Mouse (Mus musculus) CH12.LX (cell line): ENCODE data around the gene Gli3.

Experiments used
- BHLHE40 ChIP-seq: IDR thresholded peaks from 2 replicates; pipeline ENCODE4 v1.6.1; 2011; ENCODE audit warnings: mild to moderate bottlenecking, low read depth, low read length, improper control_type of control experiment
- CTCF ChIP-seq, 2 experiments: IDR thresholded peaks in 1 of 2; conservative IDR thresholded peaks in 1 of 2; 2 replicates each; pipeline ENCODE4 v1.5.1; 2011 to 2012; ENCODE audit warnings: low read depth in 2 of 2, low read length in 2 of 2, improper control_type of control experiment in 1 of 2, inconsistent platforms in 1 of 2, mild to moderate bottlenecking in 1 of 2, moderate library complexity in 1 of 2
- EP300 ChIP-seq: IDR thresholded peaks from 2 replicates; pipeline ENCODE4 v1.6.1; 2011; ENCODE audit warnings: low read length, improper control_type of control experiment
- HCFC1 ChIP-seq: IDR thresholded peaks from 2 replicates; pipeline ENCODE4 v1.6.1; 2012; ENCODE audit warnings: low read depth, mild to moderate bottlenecking, inconsistent platforms, low read length, improper control_type of control experiment
- IRF4 ChIP-seq: IDR thresholded peaks from 2 replicates; pipeline ENCODE4 v1.6.1; 2014; ENCODE audit warnings: low read depth, mild to moderate bottlenecking, inconsistent platforms, low read length, improper control_type of control experiment
- MAFK ChIP-seq: IDR thresholded peaks from 2 replicates; pipeline ENCODE4 v1.6.1; 2011; ENCODE audit warnings: low read length, improper control_type of control experiment; ENCODE audit not compliant: insufficient replicate concordance
- MAX ChIP-seq: IDR thresholded peaks from 2 replicates; pipeline ENCODE4 v1.6.1; 2011; ENCODE audit warnings: low read length, improper control_type of control experiment
- MAZ ChIP-seq: IDR thresholded peaks from 2 replicates; pipeline ENCODE4 v1.6.1; 2012; ENCODE audit warnings: low read depth, mild to moderate bottlenecking, inconsistent platforms, low read length, improper control_type of control experiment, moderate library complexity
- POLR2A ChIP-seq: IDR thresholded peaks from 2 replicates; pipeline ENCODE4 v1.6.1; 2011; ENCODE audit warnings: low read depth, mild to moderate bottlenecking, improper control_type of control experiment, low read length
- UBTF ChIP-seq: IDR thresholded peaks from 2 replicates; pipeline ENCODE4 v1.6.1; 2012; ENCODE audit warnings: low read depth, mild to moderate bottlenecking, inconsistent platforms, low read length, improper control_type of control experiment, moderate library complexity
- USF2 ChIP-seq: conservative IDR thresholded peaks from 2 replicates; pipeline ENCODE4 v1.6.1; 2011; ENCODE audit warnings: low read depth, low read length, improper control_type of control experiment
- ZC3H11A ChIP-seq: IDR thresholded peaks from 2 replicates; pipeline ENCODE4 v1.6.1; 2012; ENCODE audit warnings: low read depth, mild to moderate bottlenecking, inconsistent platforms, low read length, improper control_type of control experiment
- ZKSCAN1 ChIP-seq: IDR thresholded peaks from 2 replicates; pipeline ENCODE4 v1.6.1; 2012; ENCODE audit warnings: low read depth, inconsistent platforms, low read length, improper control_type of control experiment, borderline replicate concordance

GRCm38 (mm10) chr13:15762291-15762690, 299.3 kb downstream of the Gli3 start:
- no peak for TF ChIP-seq CTCF (conservative IDR thresholded peaks at IDR 0.05 in 1 of 2, IDR thresholded peaks at IDR 0.05 in 1 of 2; ENCODE audit: low read depth in 2 of 2, low read length in 2 of 2)
- TF ChIP-seq MAX = no peak
- TF ChIP-seq IRF4 = no peak
- no peak for TF ChIP-seq HCFC1
- no peak for TF ChIP-seq POLR2A
- TF ChIP-seq ZC3H11A = no peak
- TF ChIP-seq USF2 = no peak
- no peak for TF ChIP-seq MAFK
- TF ChIP-seq BHLHE40 = no peak
- TF ChIP-seq ZKSCAN1 = no peak
- no peak for TF ChIP-seq MAZ
- TF ChIP-seq EP300 = no peak
- TF ChIP-seq UBTF = no peak
